Mouse (Mus musculus) limb, embryonic 11.5 days (tissue): ENCODE data around the gene Iqgap3. TPM values are rescaled to one million over a fixed set of nuclear protein-coding genes. Genes with fewer than 3 reads are reported as not detected.

ENCODE experiments used
- ATAC-seq: fragments of 200-750 bp; cut with Nextera tagmentation; 2 replicates; pipeline ENCODE4 v1.8.0; 2017; ENCODE audit warnings: low read depth; ENCODE audit not compliant: insufficient number of reproducible peaks, low FRiP score, low TSS enrichment
- DNase-seq: peaks from one replicate; pipeline ENCODE4 v3.0.0-alpha.2; 2015; ENCODE audit warnings: low spot score
- H3K27ac ChIP-seq: fragments of 300-500 bp; sonication (generic); replicated peaks from 2 replicates; pipeline ENCODE4 v1.5.1; 2014; ENCODE audit warnings: low read depth, mild to moderate bottlenecking, low read length
- H3K27me3 ChIP-seq: fragments of 300-500 bp; sonication (generic); 2 replicates; pipeline ENCODE4 v1.6.1; 2014; ENCODE audit warnings: mild to moderate bottlenecking, low read length, mixed read lengths; ENCODE audit not compliant: control insufficient read depth, insufficient read depth
- H3K36me3 ChIP-seq: fragments of 300-500 bp; sonication (generic); 2 replicates; pipeline ENCODE4 v1.6.1; 2014; ENCODE audit warnings: mild to moderate bottlenecking, low read length, moderate library complexity, mixed read lengths; ENCODE audit not compliant: control insufficient read depth, insufficient read depth
- H3K4me1 ChIP-seq: fragments of 300-500 bp; sonication (generic); 2 replicates; pipeline ENCODE4 v1.6.1; 2014; ENCODE audit warnings: low read length, mixed read lengths; ENCODE audit not compliant: control insufficient read depth, insufficient read depth
- H3K4me2 ChIP-seq: fragments of 300-500 bp; sonication (generic); 2 replicates; pipeline ENCODE4 v1.6.1; 2014; ENCODE audit warnings: low read depth, mild to moderate bottlenecking, moderate library complexity; ENCODE audit not compliant: severe bottlenecking
- H3K4me3 ChIP-seq: fragments of 300-500 bp; sonication (generic); 2 replicates; pipeline ENCODE4 v1.5.1; 2014; ENCODE audit warnings: low read depth, low read length
- H3K9ac ChIP-seq: fragments of 300-500 bp; sonication (generic); 2 replicates; pipeline ENCODE4 v1.6.1; 2014; ENCODE audit warnings: mild to moderate bottlenecking, low read length
- H3K9me3 ChIP-seq: fragments of 300-500 bp; sonication (generic); 2 replicates; pipeline ENCODE4 v1.6.1; 2016; ENCODE audit warnings: low read length; ENCODE audit not compliant: control insufficient read depth
- WGBS: fragments of 180-500 bp; shearing (Covaris S2); extraction: QIAGEN DNeasy Blood & Tissue Kit; methylation state at CpG from one replicate; pipeline ENCODE4 v1.1.7; 2014; 5-methylcytosine and 5-hydroxymethylcytosine counted together
- polyA plus RNA-seq: library from polyadenylated mRNA; unstranded; fragments of >200 nt; fragmentation: Nextera tagmentation; extraction: Ambion mirVana; gene quantifications from 2 replicates; pipeline ENCODE4 v1.2.1, GENCODE M21; 2014

Iqgap3 gene
- polyA plus RNA-seq, 1 experiment from 2014 or later: 16.0 TPM

GRCm38 (mm10) chr3:88068386-88068785, 13.4 kb upstream of the Iqgap3 start:
- Histone ChIP-seq H3K9ac (no peak overlapping the region), H3K4me1 (no peaks in the 10 kb centered on the region), H3K4me2 (no peak overlapping the region), H3K36me3 (no peaks in the 10 kb centered on the region), H3K4me3 (no peak overlapping the region), H3K9me3 (no peaks in the 10 kb centered on the region), H3K27ac (no peak overlapping the region), H3K27me3 (no peaks in the 10 kb centered on the region)
- DNase-seq (no peak), ATAC-seq (no peak)
- 34% methylated on average over 2 of the region's 2 CpGs for WGBS

GRCm38 (mm10) chr3:88071783-88072182, 10.0 kb upstream of the Iqgap3 start:
- Histone ChIP-seq H3K9me3 (no peaks in the 10 kb centered on the region; the same call in 1 of the 2 replicates), H3K27me3 (no peaks in the 10 kb centered on the region), H3K9ac (no peak overlapping the region), H3K36me3 (no peaks in the 10 kb centered on the region), H3K4me2 (no peak overlapping the region), H3K27ac (no peak overlapping the region), H3K4me3 (no peak overlapping the region), H3K4me1 (no peaks in the 10 kb centered on the region)
- WGBS: 5% methylated on average over 5 of the region's 5 CpGs
- DNase-seq (peak; percentile 93), ATAC-seq (no peak)

GRCm38 (mm10) chr3:88073631-88074030, 8.1 kb upstream of the Iqgap3 start:
- DNase-seq (no peak), ATAC-seq (no peak)
- H3K9ac ChIP-seq: no peak overlapping the region
- H3K4me3 ChIP-seq: no peak overlapping the region
- no peak overlapping the region for H3K27ac ChIP-seq
- H3K27me3 ChIP-seq: no peaks in the 10 kb centered on the region
- 73% methylated on average over 2 of the region's 2 CpGs for WGBS
- no peak overlapping the region for H3K4me2 ChIP-seq
- H3K36me3 ChIP-seq: no peaks in the 10 kb centered on the region
- H3K4me1 ChIP-seq: no peaks in the 10 kb centered on the region
- no peaks in the 10 kb centered on the region; the same call in 1 of the 2 replicates for H3K9me3 ChIP-seq

- ATAC-seq: no peak
Observed at GRCm38 (mm10) chr3:88074351-88074750, 7.4 kb upstream of the Iqgap3 start.

GRCm38 (mm10) chr3:88074766-88075165, 7.0 kb upstream of the Iqgap3 start:
- Histone ChIP-seq H3K9me3 (no peaks in the 10 kb centered on the region; the same call in 1 of the 2 replicates), H3K4me3 (no peak overlapping the region), H3K36me3 (no peaks in the 10 kb centered on the region), H3K27me3 (no peaks in the 10 kb centered on the region), H3K9ac (no peak overlapping the region), H3K27ac (no peak overlapping the region), H3K4me2 (no peak overlapping the region), H3K4me1 (no peaks in the 10 kb centered on the region)
- DNase-seq (no peak), ATAC-seq (no peak)
- 73% methylated on average over 8 of the region's 8 CpGs for WGBS

More at GRCm38 (mm10) chr3:88074351-88074750, 7.4 kb upstream of the Iqgap3 start:
- no peaks in the 10 kb centered on the region for H3K36me3 ChIP-seq
- H3K9ac ChIP-seq: no peak overlapping the region
- no peaks in the 10 kb centered on the region for H3K4me1 ChIP-seq
- H3K27me3 ChIP-seq: no peaks in the 10 kb centered on the region
- no peak overlapping the region for H3K4me3 ChIP-seq
- no peaks in the 10 kb centered on the region; the same call in 1 of the 2 replicates for H3K9me3 ChIP-seq
- 67% methylated on average over 2 of the region's 2 CpGs for WGBS
- DNase-seq: no peak
- no peak overlapping the region for H3K27ac ChIP-seq
- no peak overlapping the region for H3K4me2 ChIP-seq

- DNase-seq: no peak
- H3K4me2 ChIP-seq: no peak overlapping the region
- peaks cover 3% of the 10 kb centered on the region; the same call in 1 of the 2 replicates for H3K4me1 ChIP-seq
- H3K9me3 ChIP-seq: no peaks in the 10 kb centered on the region; the same call in 1 of the 2 replicates
- 50% methylated on average over 8 of the region's 8 CpGs for WGBS
- no peaks in the 10 kb centered on the region for H3K36me3 ChIP-seq
- H3K4me3 ChIP-seq: no peak overlapping the region
- no peaks in the 10 kb centered on the region for H3K27me3 ChIP-seq
- no peak overlapping the region for H3K9ac ChIP-seq
- no peak overlapping the region for H3K27ac ChIP-seq
- ATAC-seq: no peak
Observed at GRCm38 (mm10) chr3:88077441-88077840, 4.3 kb upstream of the Iqgap3 start.

GRCm38 (mm10) chr3:88078204-88078603, 3.6 kb upstream of the Iqgap3 start, which contains the start of gene Ttc24:
Gene Ttc24, minus strand, starts transcription at chr3:88078304.
- no peaks in the 10 kb centered on the region for H3K27me3 ChIP-seq
- ATAC-seq: no peak
- no peak within 1 kb of the TSS for H3K9ac ChIP-seq
- 66% methylated on average over 4 of the region's 4 CpGs for WGBS
- no peak within 1 kb of the TSS for H3K4me3 ChIP-seq
- no peak within 1 kb of the TSS for H3K27ac ChIP-seq
- no peak within 1 kb of the TSS for H3K4me2 ChIP-seq
- DNase-seq: no peak
- H3K9me3 ChIP-seq: no peaks in the 10 kb centered on the region; the same call in 1 of the 2 replicates
- H3K4me1 ChIP-seq: peaks cover 7% of the 10 kb centered on the region; the same call in 1 of the 2 replicates
- no peaks in the 10 kb centered on the region for H3K36me3 ChIP-seq

GRCm38 (mm10) chr3:88082224-88082618, 450 bp downstream of the Iqgap3 start:
- Histone ChIP-seq H3K9ac (peak overlapping the region; percentile 63), H3K4me3 (peak overlapping the region; percentile 77), H3K36me3 (peaks cover 2% of the 10 kb centered on the region; the same call in 1 of the 2 replicates), H3K4me2 (peak overlapping the region; percentile 76), H3K4me1 (peaks cover 7% of the 10 kb centered on the region; the same call in 1 of the 2 replicates), H3K9me3 (no peaks in the 10 kb centered on the region), H3K27me3 (no peaks in the 10 kb centered on the region), H3K27ac (no peak overlapping the region)
- ATAC-seq (no peak; the same call in 1 of the 2 replicates), DNase-seq (no peak)
- WGBS: 3% methylated on average over 13 of the region's 13 CpGs

GRCm38 (mm10) chr3:88082663-88083062, 892 bp downstream of the Iqgap3 start:
- H3K9ac ChIP-seq: no peak overlapping the region; the same call in 1 of the 2 replicates
- no peaks in the 10 kb centered on the region for H3K9me3 ChIP-seq
- H3K4me1 ChIP-seq: peaks cover 7% of the 10 kb centered on the region; the same call in 1 of the 2 replicates
- H3K36me3 ChIP-seq: peaks cover 2% of the 10 kb centered on the region; the same call in 1 of the 2 replicates
- 30% methylated on average over 4 of the region's 4 CpGs for WGBS
- DNase-seq (no peak), ATAC-seq (no peak)
- peak overlapping the region; percentile 77 for H3K4me3 ChIP-seq
- peak overlapping the region; percentile 76 for H3K4me2 ChIP-seq
- H3K27me3 ChIP-seq: no peaks in the 10 kb centered on the region
- no peak overlapping the region for H3K27ac ChIP-seq
